28 mouse cellular contexts compared by ENCODE assay signal in genomic region chr8:72301497-72301896, GRCm38 (mm10). TPM values are rescaled to one million over a fixed set of nuclear protein-coding genes. Genes with fewer than 3 reads are reported as not detected.
DNase-seq lines count a peak whose midpoint lies in the region; ATAC-seq and TF ChIP-seq lines count a peak whose summit lies in the region.
"Had no signal": no experiment of that assay in that cellular context is flagged by ENCODE, and none has a peak within 500 bp of the region (broad histone marks: within the 10 kb centered on the region; RNA-seq: fewer than 3 reads in every experiment).

No protein-coding gene starts in this region.

- H3K27me3 ChIP-seq in kidney, embryonic 14.5 days (ENCODE audit: control insufficient read depth, insufficient read depth, low read length) = no peaks in the 10 kb centered on the region
- no peaks in the 10 kb centered on the region for H3K27me3 ChIP-seq in E14TG2a.4 (ENCODE audit: insufficient read depth, low read length)
- H3K27me3 ChIP-seq: CH12.LX; embryonic facial prominence, embryonic 13.5 days; embryonic facial prominence, embryonic 15.5 days had no signal

- H3K4me2 ChIP-seq in kidney, embryonic 14.5 days (replicated peaks; ENCODE audit: low read depth, low read length) = no peak overlapping the region
- H3K4me2 ChIP-seq: embryonic facial prominence, embryonic 13.5 days; embryonic facial prominence, embryonic 15.5 days; forebrain, embryonic 12.5 days had no signal

- no peak overlapping the region for H3K4me3 ChIP-seq in gastrocnemius, adult 2 months
- no peak overlapping the region for H3K4me3 ChIP-seq in kidney, embryonic 14.5 days (ENCODE audit: low read length)
- H3K4me3 ChIP-seq in E14TG2a.4 (replicated peaks; ENCODE audit: low read length) = 0 out of 2 replicates have a peak overlapping the region, but pooled peaks have one; percentile 1
- H3K4me3 ChIP-seq in brown adipose tissue, adult 24 weeks (ENCODE audit: insufficient read depth, low read depth, low read length) = no peak overlapping the region
- H3K4me3 ChIP-seq: embryonic facial prominence, embryonic 13.5 days; embryonic facial prominence, embryonic 15.5 days; erythroblast, embryonic 14.5 days; forebrain, embryonic 10.5 days; forebrain, embryonic 12.5 days had no signal

- DNase-seq in gastrocnemius, adult 2 months = no peak
- DNase-seq in gastrocnemius, postnatal 25 days = no peak
- no peak for DNase-seq in kidney, postnatal 14 days
- no peak for DNase-seq in frontal cortex, adult 2 months (ENCODE audit: extremely low spot score in 1 of 2, low spot score in 1 of 2)
- DNase-seq: adrenal gland, adult 8-10 months; adrenal gland, postnatal 36 days; B cell, adult 2 months; cerebellum, adult 11 months; cerebellum, adult 18-20 months; cerebellum, adult 8-10 months; cerebellum, adult 9-11 months; cerebellum, postnatal 14 days; cerebellum, postnatal 36 days; embryo, embryonic 11 days had no signal

- no peak for TF ChIP-seq CTCF in gastrocnemius, adult 2 months (IDR thresholded peaks at IDR 0.05)
- TF ChIP-seq CTCF in E14TG2a.4 (conservative IDR thresholded peaks at IDR 0.05; ENCODE audit: low read length) = no peak

- no peaks in the 10 kb centered on the region for H3K9me3 ChIP-seq in kidney, embryonic 14.5 days (ENCODE audit: control insufficient read depth, low read length)
- no peaks in the 10 kb centered on the region for H3K9me3 ChIP-seq in E14TG2a.4 (ENCODE audit: low read length)
- H3K9me3 ChIP-seq: embryonic facial prominence, embryonic 13.5 days; embryonic facial prominence, embryonic 15.5 days; forebrain, embryonic 10.5 days; forebrain, embryonic 12.5 days had no signal

- H3K27ac ChIP-seq in gastrocnemius, adult 2 months = peak overlapping the region; percentile 87
- no peak overlapping the region for H3K27ac ChIP-seq in kidney, embryonic 14.5 days (ENCODE audit: low read depth, low read length)
- H3K27ac ChIP-seq in brown adipose tissue, adult 24 weeks (replicated peaks; ENCODE audit: low read depth, low read length) = peak overlapping the region; percentile 99
- H3K27ac ChIP-seq: embryonic facial prominence, embryonic 15.5 days; forebrain, embryonic 10.5 days; forebrain, embryonic 12.5 days had no signal

- intact Hi-C loops in gastrocnemius, adult 2 months (cut with DNase I) = no loop called here

- no peaks in the 10 kb centered on the region for H3K36me3 ChIP-seq in kidney, embryonic 14.5 days (ENCODE audit: control insufficient read depth, insufficient read depth, low read length)
- H3K36me3 ChIP-seq in E14TG2a.4 (ENCODE audit: insufficient read depth, low read length) = no peaks in the 10 kb centered on the region
- H3K36me3 ChIP-seq: embryonic facial prominence, embryonic 13.5 days; embryonic facial prominence, embryonic 15.5 days; forebrain, embryonic 10.5 days; forebrain, embryonic 12.5 days had no signal

- 0 out of 2 replicates have a peak, but pooled peaks have one; percentile 53 for ATAC-seq in kidney, embryonic 14.5 days (ENCODE audit: low FRiP score, low TSS enrichment)
- ATAC-seq: activated CD4-positive, CD25-positive, alpha-beta regulatory T cell, adult 4 months; CD4-positive, CD25-positive, alpha-beta regulatory T cell, adult 4 months; forebrain, embryonic 14.5 days; forebrain, embryonic 16.5 days had no signal

- 0 out of 2 replicates have a peak, but pooled peaks cover 5% of the 10 kb centered on the region for H3K4me1 ChIP-seq in kidney, embryonic 14.5 days (ENCODE audit: control insufficient read depth, insufficient read depth, low read length)
- peaks cover 61% of the 10 kb centered on the region for H3K4me1 ChIP-seq in E14TG2a.4 (replicated peaks; ENCODE audit: low read depth, low read length)
- H3K4me1 ChIP-seq in brown adipose tissue, adult 24 weeks (ENCODE audit: control insufficient read depth, insufficient read depth, insufficient read length, low read length) = peaks cover 25% of the 10 kb centered on the region
- H3K4me1 ChIP-seq: forebrain, embryonic 10.5 days; forebrain, embryonic 12.5 days had no signal

- whole genome bisulfite sequencing in kidney, embryonic 14.5 days = 62% methylated on average over 5 of the region's 5 CpGs

- H3K9ac ChIP-seq in kidney, embryonic 14.5 days (ENCODE audit: low read depth, low read length) = no peak overlapping the region
- H3K9ac ChIP-seq: embryonic facial prominence, embryonic 13.5 days; embryonic facial prominence, embryonic 15.5 days; forebrain, embryonic 12.5 days had no signal

RNA-seq across cellular contexts. Expression of gene Gm10282, which starts 3.6 kb away (rescaled TPM):
- 1 to 10 TPM; 2.8 to 4.8 TPM for total RNA-seq in gastrocnemius, adult 2 months (2021)
- 1 to 10 TPM; 2.0 to 3.7 TPM for total RNA-seq in gastrocnemius, postnatal 25 days (2021)
- polyA plus RNA-seq in kidney, embryonic 14.5 days (2014; fragmentation: Nextera tagmentation; extraction: Ambion mirVana) = 32.7 and 38.4 TPM in 2 replicates
- not detected in 2 replicates for polyA plus RNA-seq in brown adipose tissue, adult 24 weeks (2012; ENCODE audit: insufficient read depth, insufficient read length, missing spikeins)
- polyA plus RNA-seq in frontal cortex, adult 2 months (2012; rRNA removed) = 3.7 and 6.4 TPM in 2 replicates

RNA-seq across cellular contexts. Expression of gene Klf2, which starts 17.3 kb away (rescaled TPM):
- total RNA-seq in gastrocnemius, adult 2 months (2021) = 10 to 100 TPM in 1 of 2 experiments, 1 to 10 TPM in 1; 9.1 to 38.9 TPM
- 10 to 100 TPM; 16.1 to 17.4 TPM for total RNA-seq in gastrocnemius, postnatal 25 days (2021)
- polyA plus RNA-seq in kidney, embryonic 14.5 days (2014; fragmentation: Nextera tagmentation; extraction: Ambion mirVana) = 12.1 and 13.9 TPM in 2 replicates
- polyA plus RNA-seq in brown adipose tissue, adult 24 weeks (2012; ENCODE audit: insufficient read depth, insufficient read length, missing spikeins) = 30.6 and 88.0 TPM in 2 replicates
- 10.3 and 18.3 TPM in 2 replicates for polyA plus RNA-seq in frontal cortex, adult 2 months (2012; rRNA removed)
- total RNA-seq: MEL had no signal
